Mouse (Mus musculus) hindlimb bud, embryonic 11.5 days (tissue): ENCODE data around the gene 1700084M14Rik.
"Not testable (repeated sequence)": the region's sequence is repeated elsewhere in the genome, so short reads cannot be mapped to it uniquely, and the experiment has no call there.

Source experiments
- DNase-seq: peaks from one replicate; pipeline ENCODE4 v3.0.0-alpha.2; 2012; ENCODE audit warnings: low read depth, low spot score; ENCODE audit errors: extremely low spot score

1700084M14Rik gene

DNA sequence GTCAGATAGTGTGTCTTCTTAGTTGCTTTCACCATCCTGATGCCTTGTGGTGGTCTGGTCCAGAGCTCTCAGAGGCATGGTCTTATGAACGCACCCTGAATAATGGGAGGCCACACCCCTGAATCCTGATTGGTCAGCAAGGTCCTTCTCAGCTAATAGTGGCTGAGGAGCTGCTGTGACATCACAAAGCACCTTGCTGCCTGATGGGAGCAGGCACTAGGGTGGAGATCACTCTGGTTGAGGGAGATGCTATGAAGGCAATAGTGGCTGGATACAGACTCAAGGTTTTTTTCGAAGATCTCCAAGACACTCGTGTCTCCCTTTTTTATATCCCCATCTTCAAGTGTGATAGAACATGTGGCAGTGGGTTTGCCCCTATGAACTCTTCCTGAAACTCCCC is at the start of gene 1700084M14Rik:
Gene 1700084M14Rik, minus strand, starts transcription at position 101 of the 400 bp plus-strand sequence.
- DNase-seq = not testable (repeated sequence)
